Mouse (Mus musculus) CH12F3 (cell line): Measurements from ENCODE around the gene Nkiras2.
"Not testable (repeated sequence)": the region's sequence is repeated elsewhere in the genome, so short reads cannot be mapped to it uniquely, and the experiment has no call there.

Experiments used
- in situ Hi-C: fragments of 300-500 bp; cut with MboI; formaldehyde crosslinking; loops from 2 replicates; pipeline ENCODE4 v1.14.3; 2020; ENCODE audit warnings: low sequenced_read_pairs

The Nkiras2 gene

GRCm38 (mm10) chr11:100595533-100595932 is 23.5 kb upstream of the Nkiras2 start:
- in situ Hi-C loops: no loop called here

- in situ Hi-C loops: no loop called here
Observed at GRCm38 (mm10) chr11:100598074-100598473, 21.0 kb upstream of the Nkiras2 start.

GRCm38 (mm10) chr11:100601372-100601771 is 17.7 kb upstream of the Nkiras2 start:
- in situ Hi-C loops: no loop called here

- in situ Hi-C loops: no loop called here
Observed at GRCm38 (mm10) chr11:100603155-100603554, 15.9 kb upstream of the Nkiras2 start.

- in situ Hi-C loops: no loop called here
Observed at GRCm38 (mm10) chr11:100603813-100604212, 15.2 kb upstream of the Nkiras2 start.

- in situ Hi-C loops: no loop called here
Observed at GRCm38 (mm10) chr11:100604321-100605005, 14.6 kb upstream of the Nkiras2 start.

- in situ Hi-C loops: no loop called here
Observed at GRCm38 (mm10) chr11:100605451-100605850, 13.6 kb upstream of the Nkiras2 start.

- in situ Hi-C loops: no loop called here
Observed at GRCm38 (mm10) chr11:100607121-100607520, 11.9 kb upstream of the Nkiras2 start.

GRCm38 (mm10) chr11:100608796-100609195 is 10.2 kb upstream of the Nkiras2 start:
- in situ Hi-C loops: no loop called here

- in situ Hi-C loops: no loop called here
Observed at GRCm38 (mm10) chr11:100609355-100609996, 9.6 kb upstream of the Nkiras2 start.

- in situ Hi-C loops: no loop called here
Observed at GRCm38 (mm10) chr11:100609997-100610680, 8.9 kb upstream of the Nkiras2 start.

GRCm38 (mm10) chr11:100611627-100612026 is 7.4 kb upstream of the Nkiras2 start:
- in situ Hi-C loops: no loop called here

GRCm38 (mm10) chr11:100613241-100613640 is 5.8 kb upstream of the Nkiras2 start:
- in situ Hi-C loops: no loop called here

- in situ Hi-C loops: no loop called here
Observed at GRCm38 (mm10) chr11:100616332-100616731, 2.7 kb upstream of the Nkiras2 start.

- in situ Hi-C loops: not testable (repeated sequence)
Observed at GRCm38 (mm10) chr11:100616836-100617235, 2.2 kb upstream of the Nkiras2 start.

GRCm38 (mm10) chr11:100617480-100617879 is 1.6 kb upstream of the Nkiras2 start:
- in situ Hi-C loops: no loop called here

- in situ Hi-C loops: no loop called here
Observed at GRCm38 (mm10) chr11:100619485-100619975, 486 bp downstream of the Nkiras2 start.

- in situ Hi-C loops: no loop called here
Observed at GRCm38 (mm10) chr11:100619982-100620381, 938 bp downstream of the Nkiras2 start, which contains the start of gene Dnajc7. TSS of gene Dnajc7 (minus strand) at chr11:100620168.

GRCm38 (mm10) chr11:100622714-100623113 is 3.7 kb downstream of the Nkiras2 start:
- in situ Hi-C loops: no loop called here

GRCm38 (mm10) chr11:100623867-100624266 is 4.8 kb downstream of the Nkiras2 start:
- in situ Hi-C loops: no loop called here
